Mouse (Mus musculus) cerebellum, adult 2 months (tissue): ENCODE data around the gene Hnf1b. TPM values are rescaled to one million over a fixed set of nuclear protein-coding genes. Genes with fewer than 3 reads are reported as not detected.

Experiments used
- DNase-seq, 2 experiments: peaks; one replicate each; pipeline ENCODE4 v3.0.0; 2021
- H3K27ac ChIP-seq: fragments of 200-500 bp; 2 replicates; pipeline ENCODE4 v1.5.1; 2012; ENCODE audit warnings: low read length, control low read depth, inconsistent platforms; ENCODE audit not compliant: insufficient read depth
- H3K27me3 ChIP-seq: fragments of 200-500 bp; 2 replicates; pipeline ENCODE4 v1.6.1; 2012; ENCODE audit warnings: inconsistent platforms, mild to moderate bottlenecking, low read length, moderate library complexity; ENCODE audit not compliant: control insufficient read depth, insufficient read depth
- H3K4me1 ChIP-seq: fragments of 200-500 bp; 2 replicates; pipeline ENCODE4 v1.6.1; 2011; ENCODE audit warnings: low read length; ENCODE audit not compliant: control insufficient read depth, insufficient read depth
- H3K4me3 ChIP-seq: fragments of 200-500 bp; replicated peaks from 2 replicates; pipeline ENCODE3; 2011; ENCODE audit warnings: mild to moderate bottlenecking, low read depth, low read length, control low read depth; ENCODE audit not compliant: insufficient read depth
- CTCF ChIP-seq: fragments of 200-500 bp; IDR thresholded peaks from 2 replicates; pipeline ENCODE4 v1.5.1; 2011; ENCODE audit warnings: low read depth, mild to moderate bottlenecking, control low read depth, low read length, moderate library complexity, borderline replicate concordance; ENCODE audit not compliant: insufficient read depth
- POLR2A ChIP-seq: fragments of 200-500 bp; IDR thresholded peaks from 2 replicates; pipeline ENCODE4 v1.6.1; 2011; ENCODE audit warnings: low read length, control low read depth, borderline replicate concordance; ENCODE audit not compliant: insufficient read depth
- WGBS: fragments of 180-500 bp; shearing (Covaris S2); methylation state at CpG from one replicate; pipeline ENCODE4 v1.1.7; 2018; 5-methylcytosine and 5-hydroxymethylcytosine counted together
- polyA plus RNA-seq: library from polyadenylated mRNA; depleted of rRNA; stranded (reverse); fragments of >200 nt; gene quantifications from 2 replicates; pipeline ENCODE4 v1.2.3, GENCODE M21; 2012

Gene Hnf1b
- polyA plus RNA-seq, 1 experiment, result 0.20 TPM

DNA sequence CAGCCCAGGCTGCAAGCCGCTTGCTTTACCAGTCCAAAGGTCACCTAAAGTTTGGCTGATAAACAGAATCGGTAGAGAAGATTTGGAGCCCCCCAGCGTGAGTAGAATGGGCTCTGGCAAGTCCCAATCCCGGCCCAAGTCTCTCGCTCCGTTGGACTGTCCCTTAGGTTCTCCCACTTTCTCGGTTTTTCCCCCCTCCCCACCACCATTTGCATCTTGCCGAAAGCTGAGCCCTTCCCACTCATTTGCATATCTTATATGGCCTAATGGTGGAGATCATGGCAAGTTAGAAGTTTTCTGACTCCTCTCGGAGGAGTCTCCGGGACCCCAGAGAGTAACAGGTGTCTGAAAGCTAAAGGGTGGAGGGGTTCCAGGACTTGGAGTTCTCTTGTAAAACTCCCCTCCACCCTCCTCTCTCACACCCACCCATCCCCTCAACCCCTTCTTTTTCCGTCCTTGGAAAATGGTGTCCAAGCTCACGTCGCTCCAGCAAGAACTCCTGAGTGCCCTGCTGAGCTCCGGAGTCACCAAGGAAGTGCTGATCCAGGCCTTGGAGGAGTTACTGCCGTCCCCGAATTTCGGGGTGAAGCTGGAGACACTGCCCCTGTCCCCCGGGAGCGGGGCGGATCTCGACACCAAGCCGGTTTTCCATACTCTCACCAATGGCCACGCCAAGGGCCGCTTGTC lies 866 bp downstream of the Hnf1b start:
- peaks cover 22% of the 10 kb centered on the region; the same call in 1 of the 2 replicates for H3K27me3 ChIP-seq
- TF ChIP-seq CTCF (no peak), POLR2A (no peak)
- H3K4me1 ChIP-seq, result no peaks in the 10 kb centered on the region
- H3K4me3 ChIP-seq, result no peak overlapping the region
- no peak overlapping the region for H3K27ac ChIP-seq
- peak in 1 of 2 experiments; percentile 6 for DNase-seq
- 2% methylated on average over 24 of the region's 24 CpGs for WGBS

DNA sequence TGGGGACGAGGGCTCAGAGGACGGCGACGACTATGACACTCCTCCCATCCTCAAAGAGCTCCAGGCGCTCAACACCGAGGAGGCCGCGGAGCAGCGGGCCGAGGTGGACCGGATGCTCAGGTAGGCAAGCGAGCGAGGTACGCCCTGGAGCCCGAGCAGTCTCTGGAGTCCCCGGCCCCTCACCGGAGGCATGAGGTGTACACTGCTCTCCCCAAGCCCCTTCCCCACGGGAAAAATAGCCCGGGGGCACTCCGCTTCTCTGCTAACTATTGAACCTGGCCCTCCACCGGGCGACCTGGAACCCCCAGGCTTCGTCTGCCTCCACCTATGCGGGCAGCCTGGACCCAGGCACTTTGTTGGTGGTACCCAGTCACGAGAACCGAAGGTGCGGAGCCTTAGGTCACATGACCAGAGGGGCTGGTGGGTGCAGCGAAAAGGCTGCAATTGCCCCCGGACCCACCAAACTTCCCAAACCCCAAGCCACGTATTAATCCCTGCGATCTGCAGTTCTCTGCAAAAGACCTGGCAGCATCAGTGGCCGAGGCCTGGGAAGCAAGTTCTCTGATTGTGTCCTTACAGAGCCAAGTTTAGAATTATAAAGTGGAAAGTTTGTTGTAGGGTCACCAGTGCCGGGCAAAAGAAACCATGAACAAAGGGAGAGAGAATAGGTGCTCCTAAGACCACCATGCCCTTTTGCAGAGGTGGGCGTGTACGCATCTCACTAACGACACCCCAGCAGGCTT lies 1.6 kb downstream of the Hnf1b start:
- H3K4me3 ChIP-seq, result no peak overlapping the region
- H3K27me3 ChIP-seq, result peaks cover 24% of the 10 kb centered on the region; the same call in 1 of the 2 replicates
- peak in 1 of 2 experiments; percentile 20 for DNase-seq
- no peaks in the 10 kb centered on the region for H3K4me1 ChIP-seq
- WGBS, result 3% methylated on average over 36 of the region's 36 CpGs
- no peak overlapping the region for H3K27ac ChIP-seq
- TF ChIP-seq POLR2A, result no peak

DNA sequence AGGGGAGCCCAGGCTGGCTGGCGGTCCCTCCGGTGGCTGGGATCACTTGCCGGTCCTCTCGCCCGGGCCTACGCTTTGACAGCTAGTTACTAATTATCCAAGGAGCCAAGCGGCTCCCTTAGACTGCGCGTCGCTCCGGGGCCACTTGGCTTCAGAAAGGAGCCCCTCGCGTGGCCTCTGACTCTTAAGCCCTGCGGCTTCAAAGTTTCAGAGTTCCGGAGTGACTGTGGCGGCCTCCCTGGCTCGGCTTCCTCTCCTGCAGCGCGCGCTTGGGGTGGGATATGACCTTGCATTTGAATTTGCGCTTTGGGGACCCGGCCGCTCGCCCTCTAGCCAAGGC lies 2.1 kb downstream of the Hnf1b start:
- 1% methylated on average over 24 of the region's 24 CpGs for WGBS
- Histone ChIP-seq H3K4me3 (no peak overlapping the region), H3K4me1 (no peaks in the 10 kb centered on the region), H3K27me3 (peaks cover 24% of the 10 kb centered on the region; the same call in 1 of the 2 replicates), H3K27ac (no peak overlapping the region)
- peak in 1 of 2 experiments; percentile 21 for DNase-seq
- TF ChIP-seq POLR2A (no peak), CTCF (no peak)

DNA sequence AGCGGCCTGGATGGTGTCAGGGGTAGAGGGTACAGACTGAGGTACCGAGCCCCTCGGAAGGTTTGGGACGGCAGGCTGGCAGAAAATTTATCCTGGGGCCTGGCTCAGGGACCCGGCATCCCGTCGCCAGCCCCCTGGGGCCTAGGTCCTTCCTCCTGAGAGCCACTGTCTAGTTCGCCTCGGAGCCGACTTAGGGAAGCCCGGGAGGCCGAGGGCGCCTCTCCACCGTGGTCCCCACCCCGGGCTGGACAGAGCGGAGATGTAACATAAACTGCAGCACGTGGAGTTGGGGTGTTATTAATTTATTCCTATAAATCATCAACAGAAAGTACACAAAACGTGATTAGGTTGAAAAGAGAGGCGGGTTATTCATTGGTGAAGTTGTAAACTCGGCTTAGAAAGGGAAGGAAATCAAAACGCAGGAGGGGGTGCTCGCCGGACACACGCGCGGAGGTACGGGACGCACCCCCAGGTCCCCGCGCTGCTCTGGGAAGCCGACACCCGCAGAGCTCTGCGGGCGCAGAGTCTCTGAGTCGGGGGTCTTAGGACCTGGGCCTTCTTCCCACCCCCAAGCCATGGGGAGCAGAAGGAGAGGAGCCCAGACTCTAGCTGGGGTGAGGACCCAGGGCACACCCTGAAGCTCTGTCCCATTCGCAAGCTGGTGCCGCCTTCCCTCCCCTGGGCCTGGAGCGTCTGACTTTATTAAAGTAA lies 2.8 kb downstream of the Hnf1b start:
- no peak overlapping the region for H3K27ac ChIP-seq
- TF ChIP-seq CTCF (no peak), POLR2A (no peak)
- DNase-seq, result peak in 1 of 2 experiments; percentile 31
- no peaks in the 10 kb centered on the region for H3K4me1 ChIP-seq
- WGBS, result 2% methylated on average over 38 of the region's 38 CpGs
- no peak overlapping the region for H3K4me3 ChIP-seq
- H3K27me3 ChIP-seq, result peaks cover 24% of the 10 kb centered on the region; the same call in 1 of the 2 replicates

DNA sequence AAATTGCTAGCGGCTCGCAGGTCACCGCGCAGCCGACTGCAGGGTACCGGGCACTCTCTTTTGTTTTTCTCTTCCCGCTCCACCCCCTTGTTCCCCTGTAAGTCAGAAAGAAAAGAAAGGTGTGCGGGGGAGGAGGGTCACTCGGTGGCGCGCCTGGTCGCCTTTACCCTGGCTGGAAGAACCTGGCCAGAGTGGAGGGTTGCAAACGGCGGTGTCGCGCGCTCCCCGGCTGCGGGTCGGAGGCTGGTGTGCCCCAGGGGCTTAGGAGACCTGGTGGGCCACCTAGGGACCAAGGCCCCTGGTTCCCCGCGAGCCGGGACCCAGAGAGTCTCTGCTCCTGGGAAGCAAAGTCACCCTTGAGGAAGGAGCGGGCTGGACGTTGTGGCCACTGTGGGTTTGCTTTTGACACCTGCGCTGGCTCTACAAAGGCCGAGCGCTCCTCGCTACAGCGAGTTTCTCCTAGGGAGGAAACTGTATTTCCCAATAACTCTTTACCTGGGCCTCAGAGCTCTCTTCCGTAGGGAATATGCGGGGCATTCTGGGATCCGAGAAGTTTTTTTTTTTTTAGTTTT lies 3.4 kb downstream of the Hnf1b start:
- WGBS, result 3% methylated on average over 33 of the region's 33 CpGs
- Histone ChIP-seq H3K4me1 (no peaks in the 10 kb centered on the region), H3K27ac (no peak overlapping the region), H3K4me3 (no peak overlapping the region), H3K27me3 (peaks cover 24% of the 10 kb centered on the region; the same call in 1 of the 2 replicates)
- peak in 1 of 2 experiments; percentile 23 for DNase-seq
- TF ChIP-seq POLR2A, result no peak
- no peak for TF ChIP-seq CTCF

DNA sequence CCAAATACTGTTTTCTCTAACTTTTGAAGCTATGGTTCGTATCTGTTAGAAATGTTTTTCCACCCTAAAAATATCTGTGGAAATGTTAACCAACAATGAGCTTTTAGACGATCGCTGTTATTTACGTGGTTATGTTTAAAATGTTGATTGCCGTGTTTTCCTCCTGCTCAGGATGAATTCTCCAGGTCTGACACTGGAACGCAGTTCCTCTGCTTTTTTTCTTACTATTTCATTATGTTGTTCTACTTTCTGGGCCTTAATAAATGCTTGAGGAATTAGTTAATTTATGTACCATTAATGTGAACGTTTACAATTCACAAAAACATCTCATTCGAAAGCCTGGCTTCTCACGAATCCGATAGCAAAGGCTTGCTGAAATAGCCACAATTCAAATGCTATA lies 4.2 kb downstream of the Hnf1b start:
- Histone ChIP-seq H3K27ac (no peak overlapping the region), H3K4me3 (no peak overlapping the region), H3K4me1 (no peaks in the 10 kb centered on the region), H3K27me3 (peaks cover 24% of the 10 kb centered on the region; the same call in 1 of the 2 replicates)
- TF ChIP-seq CTCF, result no peak
- TF ChIP-seq POLR2A, result no peak
- no peak for DNase-seq
- 12% methylated on average over 10 of the region's 10 CpGs for WGBS

DNA sequence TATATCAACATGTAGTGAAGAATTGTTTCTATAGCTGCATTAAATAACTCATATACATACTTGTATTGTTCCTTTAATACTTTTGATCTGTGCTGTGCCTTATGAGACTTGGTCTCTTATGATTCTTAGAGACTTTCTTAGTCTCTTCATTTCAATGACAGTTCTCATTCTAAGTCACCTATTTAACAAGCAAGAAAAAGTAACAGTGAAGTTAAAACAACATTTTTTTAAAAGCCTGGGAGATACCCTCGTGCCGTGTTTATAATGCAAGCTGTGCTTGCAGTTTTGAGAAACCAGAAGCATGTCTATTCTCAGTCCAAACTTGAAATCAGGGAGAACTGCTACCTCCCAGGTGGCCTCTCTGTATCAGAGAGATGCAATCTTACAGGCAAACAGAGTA lies 4.8 kb downstream of the Hnf1b start:
- H3K27ac ChIP-seq, result no peak overlapping the region
- H3K27me3 ChIP-seq, result peaks cover 24% of the 10 kb centered on the region; the same call in 1 of the 2 replicates
- no peaks in the 10 kb centered on the region for H3K4me1 ChIP-seq
- WGBS, result 3% methylated on average over 2 of the region's 2 CpGs
- TF ChIP-seq CTCF, result no peak
- no peak for TF ChIP-seq POLR2A
- no peak overlapping the region for H3K4me3 ChIP-seq
- no peak for DNase-seq
